Mouse (Mus musculus): ENCODE measurements around the gene Bank1. TPM values are rescaled to one million over a fixed set of nuclear protein-coding genes. Genes with fewer than 3 reads are reported as not detected.

Gene Bank1
- polyA plus RNA-seq (2014; fragmentation: Nextera tagmentation; extraction: Ambion mirVana): 0.19 and 0.61 TPM in 2 replicates

- Histone ChIP-seq H3K36me3 (ENCODE audit: control insufficient read depth, insufficient read depth, low read length) (no peaks in the 10 kb centered on the region), H3K9ac (replicated peaks; ENCODE audit: low read length) (no peak within 1 kb of the TSS), H3K4me1 (ENCODE audit: control insufficient read depth, insufficient read depth, low read length) (no peaks in the 10 kb centered on the region), H3K27ac (replicated peaks; ENCODE audit: low read depth, low read length) (no peak within 1 kb of the TSS), H3K27me3 (ENCODE audit: control insufficient read depth, insufficient read depth, low read length) (no peaks in the 10 kb centered on the region), H3K9me3 (ENCODE audit: control insufficient read depth, low read length) (no peaks in the 10 kb centered on the region), H3K4me2 (ENCODE audit: low read length) (no peak within 1 kb of the TSS), H3K4me3 (replicated peaks; ENCODE audit: low read depth, low read length) (no peak within 1 kb of the TSS)
- DNase-seq: no peak
- 80% methylated on average over 5 of the region's 5 CpGs for WGBS
- ATAC-seq (ENCODE audit: low FRiP score, low TSS enrichment): no peak
Observed at GRCm38 (mm10) chr3:136325783-136326182, at the start of gene Bank1. Bank1 (minus strand) TSS chr3:136326066.

- no peak overlapping the region for H3K4me3 ChIP-seq (replicated peaks; ENCODE audit: low read depth, low read length)
- H3K36me3 ChIP-seq (ENCODE audit: control insufficient read depth, insufficient read depth, low read length): no peaks in the 10 kb centered on the region
- WGBS: 73% methylated on average over 11 of the region's 11 CpGs
- no peak overlapping the region for H3K4me2 ChIP-seq (ENCODE audit: low read length)
- ATAC-seq (ENCODE audit: low FRiP score, low TSS enrichment) (no peak), DNase-seq (no peak)
- H3K9me3 ChIP-seq (ENCODE audit: control insufficient read depth, low read length): no peaks in the 10 kb centered on the region
- no peak overlapping the region for H3K27ac ChIP-seq (replicated peaks; ENCODE audit: low read depth, low read length)
- no peak overlapping the region for H3K9ac ChIP-seq (replicated peaks; ENCODE audit: low read length)
- no peaks in the 10 kb centered on the region for H3K4me1 ChIP-seq (ENCODE audit: control insufficient read depth, insufficient read depth, low read length)
- no peaks in the 10 kb centered on the region for H3K27me3 ChIP-seq (ENCODE audit: control insufficient read depth, insufficient read depth, low read length)
Observed at GRCm38 (mm10) chr3:136369916-136370315, 44.0 kb upstream of the Bank1 start.

GRCm38 (mm10) chr3:136369466-136369865 is 43.6 kb upstream of the Bank1 start:
- no peaks in the 10 kb centered on the region for H3K9me3 ChIP-seq (ENCODE audit: control insufficient read depth, low read length)
- H3K4me2 ChIP-seq (ENCODE audit: low read length): no peak overlapping the region
- WGBS: 75% methylated on average over 9 of the region's 9 CpGs
- H3K27ac ChIP-seq (replicated peaks; ENCODE audit: low read depth, low read length): no peak overlapping the region
- ATAC-seq (ENCODE audit: low FRiP score, low TSS enrichment) (no peak), DNase-seq (no peak)
- H3K9ac ChIP-seq (replicated peaks; ENCODE audit: low read length): no peak overlapping the region
- H3K36me3 ChIP-seq (ENCODE audit: control insufficient read depth, insufficient read depth, low read length): no peaks in the 10 kb centered on the region
- no peak overlapping the region for H3K4me3 ChIP-seq (replicated peaks; ENCODE audit: low read depth, low read length)
- H3K27me3 ChIP-seq (ENCODE audit: control insufficient read depth, insufficient read depth, low read length): no peaks in the 10 kb centered on the region
- H3K4me1 ChIP-seq (ENCODE audit: control insufficient read depth, insufficient read depth, low read length): no peaks in the 10 kb centered on the region

- no peak for DNase-seq
- no peak overlapping the region for H3K4me3 ChIP-seq (replicated peaks; ENCODE audit: low read depth, low read length)
- H3K4me1 ChIP-seq (ENCODE audit: control insufficient read depth, insufficient read depth, low read length): no peaks in the 10 kb centered on the region
- no peak for ATAC-seq (ENCODE audit: low FRiP score, low TSS enrichment)
- H3K36me3 ChIP-seq (ENCODE audit: control insufficient read depth, insufficient read depth, low read length): no peaks in the 10 kb centered on the region
- no peak overlapping the region for H3K4me2 ChIP-seq (ENCODE audit: low read length)
- H3K9ac ChIP-seq (replicated peaks; ENCODE audit: low read length): no peak overlapping the region
- H3K27ac ChIP-seq (replicated peaks; ENCODE audit: low read depth, low read length): no peak overlapping the region
- 93% methylated on average over 4 of the region's 4 CpGs for WGBS
- no peaks in the 10 kb centered on the region for H3K27me3 ChIP-seq (ENCODE audit: control insufficient read depth, insufficient read depth, low read length)
- H3K9me3 ChIP-seq (ENCODE audit: control insufficient read depth, low read length): no peaks in the 10 kb centered on the region
Observed at GRCm38 (mm10) chr3:136368505-136368999, 42.7 kb upstream of the Bank1 start.

DNA sequence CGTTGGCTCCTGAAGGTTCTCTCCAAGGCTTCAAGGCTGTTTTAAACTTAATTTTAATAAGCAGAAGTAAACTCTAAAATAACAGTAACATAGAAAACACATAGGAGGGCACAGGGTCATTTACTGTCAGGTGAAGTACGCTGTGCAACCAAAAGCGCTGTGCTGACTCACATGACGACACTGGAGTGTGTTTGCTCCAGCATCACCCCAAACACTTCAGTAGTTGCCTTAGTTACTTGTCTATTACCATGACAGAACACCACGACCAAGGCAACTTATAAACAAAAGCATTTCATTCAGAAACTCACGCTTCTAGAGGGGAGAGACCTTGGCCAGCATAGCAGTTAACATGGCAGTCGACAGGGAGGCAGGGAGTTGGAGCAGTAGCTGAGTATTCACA is 23.8 kb upstream of the Bank1 start:
- Histone ChIP-seq H3K27me3 (ENCODE audit: control insufficient read depth, insufficient read depth, low read length) (no peaks in the 10 kb centered on the region), H3K9me3 (ENCODE audit: control insufficient read depth, low read length) (no peaks in the 10 kb centered on the region), H3K9ac (replicated peaks; ENCODE audit: low read length) (no peak overlapping the region), H3K4me1 (ENCODE audit: control insufficient read depth, insufficient read depth, low read length) (no peaks in the 10 kb centered on the region), H3K27ac (replicated peaks; ENCODE audit: low read depth, low read length) (no peak overlapping the region), H3K36me3 (ENCODE audit: control insufficient read depth, insufficient read depth, low read length) (no peaks in the 10 kb centered on the region), H3K4me3 (replicated peaks; ENCODE audit: low read depth, low read length) (no peak overlapping the region), H3K4me2 (ENCODE audit: low read length) (no peak overlapping the region)
- WGBS: 76% methylated on average over 7 of the region's 7 CpGs
- no peak for DNase-seq
- ATAC-seq (ENCODE audit: low FRiP score, low TSS enrichment): no peak

- WGBS: 57% methylated on average over 1 of the region's 1 CpGs
- Histone ChIP-seq H3K4me1 (ENCODE audit: control insufficient read depth, insufficient read depth, low read length) (no peaks in the 10 kb centered on the region), H3K4me3 (replicated peaks; ENCODE audit: low read depth, low read length) (no peak overlapping the region), H3K27ac (replicated peaks; ENCODE audit: low read depth, low read length) (no peak overlapping the region), H3K36me3 (ENCODE audit: control insufficient read depth, insufficient read depth, low read length) (no peaks in the 10 kb centered on the region), H3K9me3 (ENCODE audit: control insufficient read depth, low read length) (no peaks in the 10 kb centered on the region), H3K4me2 (ENCODE audit: low read length) (no peak overlapping the region), H3K27me3 (ENCODE audit: control insufficient read depth, insufficient read depth, low read length) (no peaks in the 10 kb centered on the region), H3K9ac (replicated peaks; ENCODE audit: low read length) (no peak overlapping the region)
- ATAC-seq (ENCODE audit: low FRiP score, low TSS enrichment) (no peak), DNase-seq (no peak)
Observed at GRCm38 (mm10) chr3:136348611-136349010, 22.7 kb upstream of the Bank1 start.

- Histone ChIP-seq H3K36me3 (ENCODE audit: control insufficient read depth, insufficient read depth, low read length) (no peaks in the 10 kb centered on the region), H3K27me3 (ENCODE audit: control insufficient read depth, insufficient read depth, low read length) (no peaks in the 10 kb centered on the region), H3K4me1 (ENCODE audit: control insufficient read depth, insufficient read depth, low read length) (no peaks in the 10 kb centered on the region), H3K9ac (replicated peaks; ENCODE audit: low read length) (no peak overlapping the region), H3K27ac (replicated peaks; ENCODE audit: low read depth, low read length) (no peak overlapping the region), H3K4me2 (ENCODE audit: low read length) (no peak overlapping the region), H3K9me3 (ENCODE audit: control insufficient read depth, low read length) (no peaks in the 10 kb centered on the region), H3K4me3 (replicated peaks; ENCODE audit: low read depth, low read length) (no peak overlapping the region)
- no peak for ATAC-seq (ENCODE audit: low FRiP score, low TSS enrichment)
- 86% methylated on average over 1 of the region's 1 CpGs for WGBS
- no peak for DNase-seq
Observed at GRCm38 (mm10) chr3:136347277-136347676, 21.4 kb upstream of the Bank1 start.

GRCm38 (mm10) chr3:136341911-136342310 is 16.0 kb upstream of the Bank1 start:
- Histone ChIP-seq H3K9ac (replicated peaks; ENCODE audit: low read length) (no peak overlapping the region), H3K27me3 (ENCODE audit: control insufficient read depth, insufficient read depth, low read length) (no peaks in the 10 kb centered on the region), H3K27ac (replicated peaks; ENCODE audit: low read depth, low read length) (no peak overlapping the region), H3K36me3 (ENCODE audit: control insufficient read depth, insufficient read depth, low read length) (no peaks in the 10 kb centered on the region), H3K9me3 (ENCODE audit: control insufficient read depth, low read length) (no peaks in the 10 kb centered on the region), H3K4me2 (ENCODE audit: low read length) (no peak overlapping the region), H3K4me1 (ENCODE audit: control insufficient read depth, insufficient read depth, low read length) (no peaks in the 10 kb centered on the region), H3K4me3 (replicated peaks; ENCODE audit: low read depth, low read length) (no peak overlapping the region)
- 86% methylated on average over 2 of the region's 2 CpGs for WGBS
- DNase-seq (no peak), ATAC-seq (ENCODE audit: low FRiP score, low TSS enrichment) (no peak)

- ATAC-seq (ENCODE audit: low FRiP score, low TSS enrichment) (no peak), DNase-seq (no peak)
- Histone ChIP-seq H3K27ac (replicated peaks; ENCODE audit: low read depth, low read length) (no peak overlapping the region), H3K4me1 (ENCODE audit: control insufficient read depth, insufficient read depth, low read length) (no peaks in the 10 kb centered on the region), H3K9me3 (ENCODE audit: control insufficient read depth, low read length) (no peaks in the 10 kb centered on the region), H3K27me3 (ENCODE audit: control insufficient read depth, insufficient read depth, low read length) (no peaks in the 10 kb centered on the region), H3K36me3 (ENCODE audit: control insufficient read depth, insufficient read depth, low read length) (no peaks in the 10 kb centered on the region), H3K9ac (replicated peaks; ENCODE audit: low read length) (no peak overlapping the region), H3K4me3 (replicated peaks; ENCODE audit: low read depth, low read length) (no peak overlapping the region), H3K4me2 (ENCODE audit: low read length) (no peak overlapping the region)
- 85% methylated on average over 2 of the region's 2 CpGs for WGBS
Observed at GRCm38 (mm10) chr3:136339896-136340295, 14.0 kb upstream of the Bank1 start.
